Mouse (Mus musculus) heart, embryonic 13.5 days (tissue): ENCODE measurements around the gene Krt7. TPM values are rescaled to one million over a fixed set of nuclear protein-coding genes. Genes with fewer than 3 reads are reported as not detected.

Source experiments
- ATAC-seq: fragments of 200-750 bp; cut with Nextera tagmentation; 2 replicates; pipeline ENCODE4 v1.8.0; 2017; ENCODE audit warnings: moderate TSS enrichment; ENCODE audit not compliant: insufficient number of reproducible peaks, low FRiP score, low TSS enrichment; ENCODE audit errors: extremely low read depth
- H3K27ac ChIP-seq: fragments of 300-500 bp; sonication (generic); replicated peaks from 2 replicates; pipeline ENCODE4 v1.5.1; 2015; ENCODE audit warnings: moderate library complexity, mild to moderate bottlenecking, inconsistent platforms
- H3K27me3 ChIP-seq: fragments of 300-500 bp; sonication (generic); replicated peaks from 2 replicates; pipeline ENCODE4 v1.6.1; 2015; ENCODE audit warnings: mild to moderate bottlenecking, inconsistent platforms
- H3K36me3 ChIP-seq: fragments of 300-500 bp; sonication (generic); 2 replicates; pipeline ENCODE4 v1.6.1; 2015; ENCODE audit warnings: mild to moderate bottlenecking, inconsistent platforms
- H3K4me1 ChIP-seq: fragments of 300-500 bp; sonication (generic); 2 replicates; pipeline ENCODE4 v1.6.1; 2015; ENCODE audit warnings: inconsistent platforms
- H3K4me2 ChIP-seq: fragments of 300-500 bp; sonication (generic); 2 replicates; pipeline ENCODE4 v1.6.1; 2015; ENCODE audit warnings: inconsistent platforms, mild to moderate bottlenecking, moderate library complexity
- H3K4me3 ChIP-seq: fragments of 300-500 bp; sonication (generic); 2 replicates; pipeline ENCODE4 v1.5.1; 2015; ENCODE audit warnings: moderate library complexity, mild to moderate bottlenecking, inconsistent platforms
- H3K9ac ChIP-seq: fragments of 300-500 bp; sonication (generic); 2 replicates; pipeline ENCODE4 v1.6.1; 2015; ENCODE audit warnings: inconsistent platforms, mild to moderate bottlenecking, moderate library complexity
- H3K9me3 ChIP-seq: fragments of 300-500 bp; sonication (generic); 2 replicates; pipeline ENCODE4 v1.6.1; 2016; ENCODE audit warnings: inconsistent platforms
- WGBS: fragments of 180-500 bp; shearing (Covaris S2); methylation state at CpG from one replicate; pipeline ENCODE4 v1.1.7; 2015; ENCODE audit warnings: mixed read lengths; 5-methylcytosine and 5-hydroxymethylcytosine counted together
- polyA plus RNA-seq: library from polyadenylated mRNA; unstranded; fragments of >200 nt; fragmentation: Nextera tagmentation; extraction: Ambion mirVana; gene quantifications from 2 replicates; pipeline ENCODE4 v1.2.1, GENCODE M21; 2015

Gene Krt7
- polyA plus RNA-seq, 1 experiment from 2014 or later, result 26.7 TPM

DNA sequence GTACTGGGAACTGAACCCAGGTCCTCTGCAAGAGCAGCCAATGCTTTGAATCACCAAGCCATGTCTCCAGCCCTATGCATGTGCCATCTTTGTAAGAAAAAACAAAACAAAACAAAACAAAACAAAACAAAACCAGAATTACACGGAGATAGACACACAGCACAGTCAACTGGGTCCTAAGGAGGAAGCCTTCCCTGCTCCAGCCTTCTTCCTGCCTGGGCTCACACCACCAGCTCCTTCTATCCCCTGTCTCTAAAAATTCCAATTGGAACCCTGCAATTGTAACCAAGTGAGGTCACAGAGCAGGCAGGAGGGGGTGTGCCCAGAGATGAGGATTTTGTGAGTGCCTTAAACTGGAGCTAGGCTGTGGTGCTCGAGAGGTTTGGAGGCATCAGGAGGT, 36.6 kb downstream of the Krt7 start, which contains the start of gene Krt88:
Krt88 (plus strand) TSS at position 301 of the 400 bp plus-strand sequence.
- ATAC-seq, result no peak
- Histone ChIP-seq H3K4me3 (no peak within 1 kb of the TSS), H3K4me2 (peak within 1 kb of the TSS; percentile 26; the same call in 1 of the 2 replicates)

DNA sequence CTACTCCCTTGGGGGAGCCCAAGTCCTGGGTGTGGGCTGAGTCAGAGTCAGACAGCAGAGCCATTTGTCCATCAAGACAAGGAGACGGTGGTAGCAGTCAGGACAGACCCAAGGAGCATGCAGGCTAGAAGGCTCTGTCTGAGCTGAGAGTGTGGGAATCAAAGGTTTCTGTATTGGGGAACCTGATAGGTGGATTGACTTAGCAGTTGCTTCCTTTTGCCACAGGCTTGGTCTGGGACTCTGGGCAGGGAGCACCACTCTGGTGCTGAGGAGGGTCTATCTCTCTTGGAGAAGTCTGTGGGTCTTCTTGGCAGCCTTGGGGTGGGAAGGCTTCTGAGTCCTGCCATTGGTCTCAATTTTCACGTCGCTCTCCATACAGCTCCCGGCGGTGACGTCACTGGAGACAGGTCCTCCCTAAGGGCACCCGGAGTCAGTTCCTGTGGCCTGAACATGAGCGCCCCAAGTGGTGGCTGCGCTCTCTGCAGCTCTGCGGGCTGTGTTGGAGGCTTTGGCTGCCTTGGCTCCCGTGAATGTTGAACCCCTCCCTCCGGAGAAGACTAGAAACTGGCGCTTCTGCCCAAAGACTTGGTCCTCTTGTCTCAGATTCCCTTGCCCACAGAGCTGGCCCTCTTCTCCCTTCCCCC, 42.4 kb downstream of the Krt7 start:
- ATAC-seq, result no peak

More for the DNA sequence above, 36.6 kb downstream of the Krt7 start, which contains the start of gene Krt88:
- Histone ChIP-seq H3K36me3 (no peaks in the 10 kb centered on the region), H3K4me1 (no peaks in the 10 kb centered on the region), H3K9me3 (no peaks in the 10 kb centered on the region), H3K27me3 (peaks cover 10% of the 10 kb centered on the region; the same call in 1 of the 2 replicates), H3K9ac (no peak within 1 kb of the TSS), H3K27ac (no peak within 1 kb of the TSS)
- WGBS, result 57% methylated on average over 2 of the region's 2 CpGs

GRCm38 (mm10) chr15:101454774-101455173, 43.9 kb downstream of the Krt7 start:
- peaks cover 12% of the 10 kb centered on the region; the same call in 1 of the 2 replicates for H3K27me3 ChIP-seq
- peaks cover 6% of the 10 kb centered on the region; the same call in 1 of the 2 replicates for H3K4me1 ChIP-seq
- H3K9ac ChIP-seq, result no peak overlapping the region
- no peak overlapping the region for H3K27ac ChIP-seq
- 83% methylated on average over 8 of the region's 8 CpGs for WGBS
- no peak overlapping the region for H3K4me2 ChIP-seq
- no peaks in the 10 kb centered on the region for H3K36me3 ChIP-seq
- H3K9me3 ChIP-seq, result peaks cover 4% of the 10 kb centered on the region; the same call in 1 of the 2 replicates
- no peak for ATAC-seq
- no peak overlapping the region for H3K4me3 ChIP-seq

More for the DNA sequence above, 42.4 kb downstream of the Krt7 start:
- Histone ChIP-seq H3K27me3 (peaks cover 12% of the 10 kb centered on the region; the same call in 1 of the 2 replicates), H3K9me3 (peaks cover 4% of the 10 kb centered on the region; the same call in 1 of the 2 replicates), H3K4me2 (peak overlapping the region; percentile 42), H3K9ac (no peak overlapping the region), H3K27ac (no peak overlapping the region), H3K4me1 (peaks cover 6% of the 10 kb centered on the region; the same call in 1 of the 2 replicates), H3K4me3 (no peak overlapping the region), H3K36me3 (no peaks in the 10 kb centered on the region)
- WGBS, result 6% methylated on average over 13 of the region's 13 CpGs

DNA sequence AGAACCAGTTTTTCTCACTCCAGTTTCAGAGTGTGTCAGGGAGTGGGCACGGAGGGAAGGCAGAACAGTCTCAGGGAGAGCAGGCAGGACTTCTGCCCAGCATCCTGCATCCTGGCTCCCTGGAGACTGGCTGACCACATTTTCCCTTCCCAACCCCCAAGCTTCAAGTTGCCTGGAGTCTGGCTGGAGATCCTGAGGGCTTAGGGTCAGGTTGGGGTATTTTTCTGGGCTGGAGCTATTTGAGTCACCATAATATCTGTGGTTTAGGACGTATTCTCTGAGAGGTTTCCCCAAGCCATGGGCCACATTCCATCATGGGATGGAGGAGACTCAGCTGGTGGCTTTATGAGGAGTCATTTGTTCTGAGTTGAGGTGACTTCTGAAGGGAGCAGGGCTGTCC, 44.4 kb downstream of the Krt7 start:
- no peak overlapping the region for H3K9ac ChIP-seq
- H3K9me3 ChIP-seq, result peaks cover 4% of the 10 kb centered on the region; the same call in 1 of the 2 replicates
- no peak overlapping the region for H3K4me2 ChIP-seq
- H3K4me1 ChIP-seq, result peaks cover 6% of the 10 kb centered on the region; the same call in 1 of the 2 replicates
- no peaks in the 10 kb centered on the region for H3K36me3 ChIP-seq
- H3K27ac ChIP-seq, result no peak overlapping the region
- peaks cover 12% of the 10 kb centered on the region; the same call in 1 of the 2 replicates for H3K27me3 ChIP-seq
- no peak overlapping the region for H3K4me3 ChIP-seq
- 72% methylated on average over 2 of the region's 2 CpGs for WGBS
- ATAC-seq, result no peak

DNA sequence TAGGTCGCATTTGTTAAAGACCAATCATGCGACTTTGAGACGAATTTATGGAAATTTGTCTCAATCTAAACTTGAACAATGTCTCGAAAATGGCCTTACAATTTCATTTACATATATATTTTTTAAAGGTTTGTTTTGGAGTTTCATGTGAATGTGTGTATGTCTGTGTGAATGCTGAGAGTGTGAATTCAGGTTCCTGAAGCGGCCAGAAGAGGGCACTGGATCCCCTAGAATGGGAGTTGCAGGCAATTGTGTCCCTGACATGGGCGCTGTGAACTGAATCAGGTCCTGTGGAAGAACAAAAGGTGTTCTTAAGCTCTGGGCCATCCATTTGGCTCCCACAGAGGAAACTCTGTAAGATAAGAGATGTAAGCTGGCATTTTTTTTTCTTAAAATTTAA, 45.0 kb downstream of the Krt7 start:
- Histone ChIP-seq H3K9ac (no peak overlapping the region), H3K4me1 (peaks cover 6% of the 10 kb centered on the region; the same call in 1 of the 2 replicates), H3K4me2 (no peak overlapping the region), H3K4me3 (no peak overlapping the region), H3K27me3 (peaks cover 12% of the 10 kb centered on the region; the same call in 1 of the 2 replicates), H3K27ac (no peak overlapping the region), H3K9me3 (peaks cover 4% of the 10 kb centered on the region; the same call in 1 of the 2 replicates), H3K36me3 (no peaks in the 10 kb centered on the region)
- WGBS, result 78% methylated on average over 6 of the region's 6 CpGs
- ATAC-seq, result no peak

GRCm38 (mm10) chr15:101458361-101458930, 47.6 kb downstream of the Krt7 start:
- Histone ChIP-seq H3K9ac (no peak overlapping the region), H3K27ac (no peak overlapping the region), H3K36me3 (no peaks in the 10 kb centered on the region), H3K4me1 (0 out of 2 replicates have a peak, but pooled peaks cover under 1% of the 10 kb centered on the region), H3K9me3 (peaks cover 4% of the 10 kb centered on the region; the same call in 1 of the 2 replicates), H3K4me3 (no peak overlapping the region), H3K4me2 (no peak overlapping the region), H3K27me3 (peaks cover 32% of the 10 kb centered on the region; the same call in 1 of the 2 replicates)
- WGBS, result 67% methylated on average over 16 of the region's 16 CpGs
- no peak for ATAC-seq

- Histone ChIP-seq H3K36me3 (no peaks in the 10 kb centered on the region), H3K4me3 (no peak overlapping the region), H3K4me1 (no peaks in the 10 kb centered on the region), H3K27me3 (peaks cover 31% of the 10 kb centered on the region; the same call in 1 of the 2 replicates), H3K9me3 (peaks cover 4% of the 10 kb centered on the region; the same call in 1 of the 2 replicates), H3K9ac (no peak overlapping the region), H3K4me2 (no peak overlapping the region), H3K27ac (no peak overlapping the region)
- ATAC-seq, result no peak
- WGBS, result 74% methylated on average over 14 of the region's 14 CpGs
Observed at GRCm38 (mm10) chr15:101459283-101459682, 48.4 kb downstream of the Krt7 start.

GRCm38 (mm10) chr15:101463651-101464050, 52.8 kb downstream of the Krt7 start, which contains the start of gene Krt81:
Gene Krt81, minus strand, starts transcription at chr15:101463751.
- H3K36me3 ChIP-seq, result no peaks in the 10 kb centered on the region
- H3K27me3 ChIP-seq, result peaks cover 28% of the 10 kb centered on the region; the same call in 1 of the 2 replicates
- ATAC-seq, result no peak
- no peak within 1 kb of the TSS for H3K27ac ChIP-seq
- WGBS, result 69% methylated on average over 13 of the region's 13 CpGs
- no peaks in the 10 kb centered on the region for H3K9me3 ChIP-seq
- H3K4me1 ChIP-seq, result no peaks in the 10 kb centered on the region
- H3K9ac ChIP-seq, result no peak within 1 kb of the TSS
- H3K4me3 ChIP-seq, result no peak within 1 kb of the TSS
- H3K4me2 ChIP-seq, result no peak within 1 kb of the TSS

DNA sequence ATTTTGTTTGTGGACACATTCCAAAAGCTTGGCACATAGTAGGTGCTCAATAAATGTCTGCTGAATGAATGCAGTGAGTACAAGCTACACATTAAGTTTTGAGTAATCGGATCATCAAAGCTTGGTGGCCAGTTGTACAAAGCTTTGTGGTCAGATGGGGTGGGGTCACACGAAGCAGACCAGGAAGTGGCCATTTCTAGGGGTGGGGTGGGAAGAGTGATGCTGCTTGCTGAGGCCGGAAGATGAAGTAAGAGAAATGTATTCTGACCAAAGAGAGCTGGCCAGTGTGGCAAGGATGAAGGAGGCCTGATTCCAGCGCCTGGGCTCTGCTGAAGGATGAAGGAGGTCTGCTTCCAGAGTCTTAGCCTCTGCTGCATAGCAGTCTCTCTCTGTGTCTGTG, 58.2 kb downstream of the Krt7 start:
- Histone ChIP-seq H3K4me3 (no peak overlapping the region), H3K27ac (no peak overlapping the region), H3K4me1 (no peaks in the 10 kb centered on the region), H3K27me3 (0 out of 2 replicates have a peak, but pooled peaks cover 4% of the 10 kb centered on the region), H3K36me3 (no peaks in the 10 kb centered on the region), H3K4me2 (no peak overlapping the region), H3K9me3 (no peaks in the 10 kb centered on the region), H3K9ac (no peak overlapping the region)
- 75% methylated on average over 4 of the region's 4 CpGs for WGBS
- no peak for ATAC-seq

GRCm38 (mm10) chr15:101472952-101473528, 62.2 kb downstream of the Krt7 start, which contains the start of gene Krt86:
Gene Krt86, plus strand, starts transcription at chr15:101473478.
- Histone ChIP-seq H3K9ac (no peak within 1 kb of the TSS), H3K27me3 (peaks cover 20% of the 10 kb centered on the region), H3K4me2 (no peak within 1 kb of the TSS), H3K4me3 (no peak within 1 kb of the TSS), H3K9me3 (no peaks in the 10 kb centered on the region), H3K27ac (no peak within 1 kb of the TSS), H3K36me3 (no peaks in the 10 kb centered on the region), H3K4me1 (no peaks in the 10 kb centered on the region)
- no peak for ATAC-seq
- 22% methylated on average over 10 of the region's 10 CpGs for WGBS
